Mouse (Mus musculus): ENCODE data around the gene Cebpg. TPM values are rescaled to one million over a fixed set of nuclear protein-coding genes. Genes with fewer than 3 reads are reported as not detected.

Cebpg gene
- polyA plus RNA-seq, 1 experiment = 32.3 TPM

DNA sequence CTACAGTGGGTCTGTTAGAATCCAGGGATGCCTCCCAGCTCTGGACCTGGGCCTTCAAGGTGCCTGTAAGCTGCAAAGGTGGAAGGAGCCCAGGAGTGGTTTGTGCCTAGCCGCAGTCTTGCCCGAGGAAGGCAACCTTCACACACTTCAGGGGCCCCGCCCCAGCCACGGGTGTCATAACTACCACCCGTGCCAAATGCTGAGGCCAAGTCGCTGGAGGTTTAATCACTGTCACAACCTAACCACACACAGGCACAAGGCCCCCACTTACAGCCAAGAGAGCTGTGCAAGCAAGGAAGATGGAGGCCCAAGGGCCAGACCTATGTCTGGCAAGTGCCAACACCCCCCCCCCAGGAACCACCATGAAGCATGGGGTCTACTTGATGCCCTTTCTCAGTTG lies 19.0 kb downstream of the Cebpg start:
- no peak for TF ChIP-seq GATA1 (IDR thresholded peaks at IDR 0.05; ENCODE audit: low read length)

DNA sequence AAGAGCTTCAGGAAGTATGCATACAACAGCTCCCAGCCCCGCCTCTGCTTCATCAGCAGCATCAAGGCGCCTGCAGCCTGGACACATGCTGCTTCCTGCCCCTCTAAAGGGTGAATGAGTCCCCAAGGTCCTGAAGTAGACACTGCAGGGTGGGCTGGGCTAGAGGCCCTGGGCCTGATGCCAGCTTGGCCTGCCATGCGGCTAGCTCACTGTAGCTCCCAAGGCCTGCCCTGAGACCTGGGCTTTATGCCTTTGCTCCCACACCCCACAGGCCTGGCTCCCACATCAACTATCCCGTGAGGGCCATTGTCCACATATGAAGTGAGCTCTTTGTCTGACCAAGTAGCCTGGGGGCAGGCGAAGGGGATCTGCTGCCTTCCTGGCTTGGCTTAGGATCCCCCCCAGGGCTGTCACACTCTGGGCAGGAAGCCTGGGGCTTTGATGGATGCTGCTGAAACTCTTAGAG lies 20.1 kb downstream of the Cebpg start:
- TF ChIP-seq GATA1 (IDR thresholded peaks at IDR 0.05; ENCODE audit: low read length) = no peak

DNA sequence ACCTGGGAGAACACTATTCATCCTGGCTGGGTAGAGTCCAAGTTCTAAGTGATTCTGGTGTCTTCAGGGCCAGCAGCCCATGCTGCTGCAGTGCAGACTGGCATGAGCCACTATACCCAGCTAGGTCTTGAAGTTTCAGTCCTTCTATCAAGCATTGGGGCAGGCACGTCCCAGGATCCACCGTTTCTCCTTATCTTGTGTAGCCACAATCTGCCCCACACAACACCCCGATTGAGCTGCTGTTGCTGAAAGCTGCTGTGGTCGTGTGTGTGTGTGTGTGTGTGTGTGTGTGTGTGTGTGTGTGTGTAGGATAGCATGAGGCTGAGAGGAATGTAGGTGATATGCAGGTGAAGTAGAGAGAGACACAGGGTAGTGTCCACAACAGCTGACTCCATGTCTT lies 20.8 kb downstream of the Cebpg start:
- no peak for TF ChIP-seq GATA1 (IDR thresholded peaks at IDR 0.05; ENCODE audit: low read length)

DNA sequence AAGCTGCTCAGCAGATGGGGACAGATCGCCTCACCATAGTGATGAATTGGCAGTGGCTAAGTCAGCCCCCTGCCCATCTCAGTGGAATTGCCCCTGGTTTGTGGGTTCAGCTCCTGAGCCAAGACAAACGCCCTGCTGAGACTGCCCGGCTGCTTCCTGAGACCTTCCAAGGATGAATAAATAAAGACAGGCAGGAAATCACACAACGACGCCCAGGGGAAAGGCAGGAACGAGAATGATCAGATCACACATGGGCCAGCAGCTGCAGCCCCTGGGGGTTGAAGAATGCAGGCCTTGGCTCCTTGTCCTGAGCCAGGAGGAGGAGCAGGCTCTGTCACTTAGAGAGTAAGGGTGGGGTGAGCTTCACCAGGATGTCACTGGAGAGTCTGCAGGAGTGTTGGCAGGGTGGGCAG lies 21.2 kb downstream of the Cebpg start:
- TF ChIP-seq GATA1 (IDR thresholded peaks at IDR 0.05; ENCODE audit: low read length) = no peak

DNA sequence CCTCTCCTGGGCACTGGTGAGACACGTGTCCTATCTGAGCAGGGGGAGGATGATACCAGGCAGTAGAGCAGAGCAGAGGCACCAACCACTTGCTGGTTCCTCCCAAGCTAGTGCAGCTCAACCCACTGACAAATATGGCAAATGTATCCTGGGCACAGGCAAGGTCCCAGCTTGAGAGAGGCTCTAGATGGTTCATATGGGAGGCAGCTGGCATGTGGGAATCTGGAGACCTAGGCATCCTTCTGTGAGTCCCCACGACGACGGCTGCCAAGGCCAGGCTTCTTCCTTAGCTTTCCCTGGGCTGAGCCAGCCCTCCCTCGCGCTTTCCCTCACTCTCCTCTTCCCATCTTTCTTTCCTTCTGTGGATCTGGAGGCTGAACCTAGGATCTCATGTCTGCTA lies 25.8 kb downstream of the Cebpg start:
- TF ChIP-seq GATA1 (IDR thresholded peaks at IDR 0.05; ENCODE audit: low read length) = no peak

DNA sequence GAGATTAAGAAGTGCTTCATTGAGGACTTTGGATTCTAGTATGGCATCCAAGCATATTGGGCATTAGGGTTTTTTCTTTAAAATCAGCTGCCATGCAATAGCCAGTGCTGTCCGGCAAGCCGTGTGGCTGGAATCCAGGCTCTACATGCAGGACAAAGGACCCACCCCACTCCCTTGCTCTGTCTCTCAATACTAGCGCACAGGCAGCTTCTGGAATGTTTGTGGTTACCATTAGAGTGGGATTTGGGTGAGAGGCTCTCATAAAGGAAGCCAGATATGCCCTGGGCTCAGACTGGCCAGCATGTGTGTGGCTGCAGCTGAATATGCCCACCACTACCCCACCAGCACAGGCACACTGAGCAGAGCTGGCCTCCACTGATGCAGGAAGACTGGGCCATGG lies 26.7 kb downstream of the Cebpg start:
- no peak for TF ChIP-seq GATA1 (IDR thresholded peaks at IDR 0.05; ENCODE audit: low read length)

DNA sequence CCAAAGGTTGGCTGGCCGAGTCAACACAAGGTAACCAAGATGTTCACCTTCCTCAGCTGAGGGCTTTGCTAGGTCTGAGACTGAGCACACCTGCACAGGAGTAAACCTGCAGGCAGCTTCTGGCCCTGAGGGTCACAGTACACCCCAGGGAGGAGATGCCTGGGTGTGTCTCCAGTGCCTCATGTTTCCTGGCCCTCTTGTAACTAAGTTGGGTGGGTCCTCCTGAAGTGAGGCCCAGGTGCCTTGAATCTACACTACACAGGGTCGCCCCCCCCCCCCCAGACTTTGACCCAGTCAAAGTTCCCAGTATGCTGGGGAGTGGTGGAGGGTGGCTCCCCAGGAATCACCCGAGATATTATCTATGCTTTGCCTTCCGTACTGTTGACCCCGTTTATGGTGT lies 27.1 kb downstream of the Cebpg start:
- TF ChIP-seq GATA1 (IDR thresholded peaks at IDR 0.05; ENCODE audit: low read length) = no peak

DNA sequence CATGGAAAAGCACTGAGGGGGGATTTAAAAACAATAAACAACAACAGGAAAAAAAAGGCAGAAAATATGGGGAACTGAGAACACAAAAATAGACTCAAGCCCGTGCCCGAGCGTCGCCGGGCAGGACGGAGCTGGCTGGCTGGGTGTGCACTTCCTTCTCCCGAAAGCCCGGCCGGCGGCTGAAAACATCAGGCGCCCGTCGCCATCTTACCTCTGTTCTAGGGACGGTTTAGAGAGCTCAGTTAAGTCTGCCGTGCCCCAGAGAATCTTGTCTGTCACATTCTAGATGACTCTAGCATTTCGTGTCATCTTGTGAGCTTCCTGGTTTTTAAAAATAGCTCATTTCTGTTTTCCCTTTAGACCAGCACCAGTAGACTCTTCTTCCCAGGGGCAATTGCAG lies 27.8 kb downstream of the Cebpg start:
- TF ChIP-seq GATA1 (IDR thresholded peaks at IDR 0.05; ENCODE audit: low read length) = no peak

DNA sequence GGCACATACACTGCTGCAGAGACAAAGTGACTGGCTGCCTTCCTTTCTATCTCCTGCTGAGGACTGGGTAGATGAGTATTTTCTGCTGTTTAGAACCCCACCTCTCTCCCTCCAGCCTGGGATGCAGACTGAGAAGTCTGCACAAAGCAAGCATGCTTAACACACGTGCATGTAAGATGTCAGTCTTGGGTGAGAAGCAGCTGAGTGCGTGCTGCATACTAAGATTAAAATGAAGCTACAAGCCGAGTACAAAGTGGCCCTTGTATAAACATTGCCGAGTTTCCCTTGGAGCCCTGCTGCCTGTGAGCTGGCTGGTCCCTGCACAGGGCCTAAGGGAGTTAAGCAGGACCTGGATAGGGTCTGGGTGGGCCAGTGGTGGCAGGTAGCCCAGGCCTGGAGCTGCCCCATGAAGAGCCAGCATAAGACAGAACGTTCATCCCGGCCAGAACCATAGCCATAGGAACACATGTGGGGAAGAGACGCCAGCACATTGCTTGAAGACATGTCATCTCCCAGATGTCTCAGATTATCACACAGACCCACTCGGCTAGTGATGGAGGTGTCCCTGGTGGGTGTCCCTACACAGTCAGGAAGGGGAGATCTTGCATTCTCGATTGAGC lies 28.5 kb downstream of the Cebpg start:
- no peak for TF ChIP-seq GATA1 (IDR thresholded peaks at IDR 0.05; ENCODE audit: low read length)

DNA sequence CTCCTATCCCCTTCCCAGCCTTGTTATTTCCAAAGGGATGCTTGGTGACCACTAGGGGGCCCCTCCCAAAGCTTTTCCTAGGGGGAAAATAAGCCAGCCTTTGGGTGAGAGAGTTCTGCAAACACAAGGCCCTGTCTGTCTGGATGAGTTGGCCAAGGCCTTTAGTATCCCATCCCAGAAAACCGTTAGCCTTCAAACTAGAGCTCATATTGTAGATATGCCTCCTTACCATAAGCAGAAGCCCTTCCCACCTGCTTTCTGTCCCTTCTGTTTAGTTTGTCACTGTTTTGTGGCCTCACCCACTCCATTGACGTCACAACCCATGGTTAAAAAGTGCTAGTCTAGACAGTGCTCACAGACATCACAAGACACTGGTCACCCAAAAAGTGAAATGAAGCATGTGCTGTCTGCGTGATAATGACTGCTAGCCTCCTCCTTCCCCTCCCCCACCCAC lies 29.5 kb downstream of the Cebpg start:
- no peak for TF ChIP-seq GATA1 (IDR thresholded peaks at IDR 0.05; ENCODE audit: low read length)

DNA sequence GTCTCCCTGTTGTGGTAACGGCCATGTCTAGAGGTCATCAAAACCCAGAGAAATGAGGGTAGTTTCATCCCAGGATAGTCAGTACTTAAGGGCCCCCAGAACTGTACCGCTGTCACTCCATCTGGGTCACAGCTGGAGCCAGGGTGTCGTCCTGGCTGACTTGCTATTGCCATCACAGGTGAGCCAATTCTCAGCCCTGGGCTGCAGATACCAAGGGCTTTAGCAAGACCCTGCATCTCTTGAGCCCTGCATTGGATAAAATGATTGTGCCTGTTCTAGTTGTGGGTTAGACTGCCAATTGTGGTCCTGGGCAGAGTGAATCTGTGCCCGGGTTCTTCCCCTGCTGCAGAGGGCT lies 30.1 kb downstream of the Cebpg start:
- no peak for TF ChIP-seq GATA1 (IDR thresholded peaks at IDR 0.05; ENCODE audit: low read length)

DNA sequence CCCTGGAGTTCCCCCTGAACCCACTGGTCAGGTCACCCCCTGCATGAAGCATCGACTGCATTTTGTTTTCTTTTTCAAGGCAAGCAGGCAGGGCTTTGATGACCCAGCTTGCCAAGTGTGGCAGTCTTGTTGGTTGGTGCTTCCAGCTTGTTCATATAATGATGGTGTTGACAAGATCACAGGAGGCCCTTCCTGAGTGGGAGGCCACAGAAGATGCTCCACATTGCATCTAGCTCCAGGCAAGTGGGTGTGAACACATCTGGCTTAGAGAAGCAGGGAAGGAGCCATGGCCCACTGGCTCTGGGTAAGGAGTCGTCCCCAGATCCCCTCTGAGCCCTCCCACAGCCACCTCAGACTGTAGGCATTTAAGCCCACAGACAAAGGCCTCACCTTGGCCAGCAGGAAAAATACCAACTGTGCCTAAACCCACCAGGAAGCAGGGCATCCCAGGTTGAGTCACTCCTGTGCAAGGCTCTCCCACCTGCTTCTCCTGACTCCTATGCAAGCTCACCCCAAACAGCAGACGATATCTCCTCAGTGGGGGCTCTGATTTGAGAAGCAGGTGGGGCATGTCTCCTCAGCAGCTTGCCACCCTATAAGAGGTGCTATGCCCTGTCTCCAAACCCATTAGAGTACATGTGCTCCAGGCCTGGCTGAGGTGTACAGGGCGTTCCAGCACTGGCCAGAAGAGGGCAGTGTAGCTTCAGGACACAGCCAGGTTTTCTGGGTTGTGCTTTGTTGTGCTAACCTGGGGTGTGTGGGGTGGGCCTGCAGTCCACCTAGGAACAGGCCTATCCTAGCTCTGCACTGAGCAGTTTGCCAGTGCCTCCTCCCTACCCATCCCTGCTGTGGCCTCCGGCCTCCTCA lies 30.7 kb downstream of the Cebpg start:
- TF ChIP-seq GATA1 (IDR thresholded peaks at IDR 0.05; ENCODE audit: low read length) = no peak

DNA sequence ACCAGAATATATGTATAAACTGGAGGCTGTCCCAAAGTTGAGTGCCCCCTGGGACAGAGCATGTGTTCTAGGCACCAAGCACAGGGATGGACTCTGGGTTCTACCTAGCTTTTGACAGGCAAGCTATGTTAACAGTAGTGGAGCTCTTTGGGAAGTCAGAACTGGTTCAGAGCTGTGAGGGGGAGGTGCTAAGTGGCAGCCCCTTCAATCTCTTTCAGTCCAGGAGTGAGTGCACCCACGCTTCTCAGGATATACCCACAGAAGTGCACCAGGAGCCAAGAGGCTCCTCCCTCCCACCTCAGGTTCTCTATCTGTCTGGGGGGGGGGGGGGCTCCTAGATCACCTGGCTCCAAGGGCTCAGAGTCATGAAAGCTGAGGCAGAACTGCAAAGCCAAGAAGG lies 31.9 kb downstream of the Cebpg start:
- no peak for TF ChIP-seq GATA1 (IDR thresholded peaks at IDR 0.05; ENCODE audit: low read length)

DNA sequence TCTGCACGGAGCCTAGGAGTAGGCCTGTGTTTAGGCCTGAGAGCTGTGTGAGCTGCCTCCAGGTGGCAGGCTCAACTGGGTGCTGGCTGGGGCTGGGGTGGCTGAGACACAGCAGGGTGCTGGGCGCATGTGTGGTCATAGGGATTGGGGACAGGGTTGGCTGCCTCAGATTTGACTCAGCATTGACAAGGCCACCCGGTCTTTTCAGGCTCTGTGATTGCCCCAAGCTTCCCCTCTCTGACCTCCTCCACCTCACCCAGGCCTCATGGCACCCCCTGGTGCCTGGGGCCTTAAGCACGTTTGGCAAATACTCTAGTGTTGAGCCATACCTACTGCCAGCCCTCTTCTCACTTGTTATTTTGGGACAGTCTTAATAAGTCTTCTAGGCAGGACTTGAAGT lies 33.1 kb downstream of the Cebpg start:
- no peak for TF ChIP-seq GATA1 (IDR thresholded peaks at IDR 0.05; ENCODE audit: low read length)

DNA sequence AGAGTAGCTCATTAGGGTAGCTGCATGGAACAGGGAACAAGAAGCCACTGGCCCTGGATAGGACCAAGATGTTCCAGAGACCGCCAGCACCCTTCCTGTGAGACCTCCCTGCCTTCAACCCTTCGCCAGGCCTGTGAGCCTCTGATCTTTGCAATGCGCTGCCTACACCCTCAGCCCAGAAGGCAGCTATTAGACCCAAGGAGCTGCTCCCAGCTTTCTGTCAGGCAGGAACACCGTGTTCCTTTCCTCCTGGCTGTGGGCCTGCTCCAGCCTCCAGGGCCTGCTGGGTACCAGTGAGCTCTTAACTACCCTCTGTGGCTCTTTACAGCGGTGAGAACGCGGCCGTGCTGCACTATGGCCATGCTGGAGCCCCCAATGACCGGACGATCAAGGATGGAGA lies 35.0 kb downstream of the Cebpg start:
- no peak for TF ChIP-seq GATA1 (IDR thresholded peaks at IDR 0.05; ENCODE audit: low read length)

DNA sequence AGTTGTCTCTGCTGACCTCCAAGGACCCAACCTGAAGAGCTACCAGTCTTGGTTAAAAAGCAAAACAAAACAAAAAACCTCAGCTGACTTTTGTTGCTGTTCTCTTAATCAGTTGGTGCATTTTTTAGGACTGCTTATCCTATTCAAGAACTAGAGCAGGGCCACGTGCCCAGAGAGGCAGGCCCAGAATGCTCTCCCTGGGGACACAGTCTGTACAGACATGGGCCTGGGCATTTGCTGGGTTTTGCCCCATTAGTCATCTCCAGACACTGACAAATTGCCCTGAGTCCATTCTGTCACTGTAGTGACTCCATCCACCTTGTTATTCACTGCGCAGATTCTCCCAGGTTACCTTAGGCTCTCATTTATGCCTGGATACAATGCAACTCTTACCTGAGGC lies 41.1 kb downstream of the Cebpg start:
- TF ChIP-seq GATA1 (IDR thresholded peaks at IDR 0.05; ENCODE audit: low read length) = no peak

DNA sequence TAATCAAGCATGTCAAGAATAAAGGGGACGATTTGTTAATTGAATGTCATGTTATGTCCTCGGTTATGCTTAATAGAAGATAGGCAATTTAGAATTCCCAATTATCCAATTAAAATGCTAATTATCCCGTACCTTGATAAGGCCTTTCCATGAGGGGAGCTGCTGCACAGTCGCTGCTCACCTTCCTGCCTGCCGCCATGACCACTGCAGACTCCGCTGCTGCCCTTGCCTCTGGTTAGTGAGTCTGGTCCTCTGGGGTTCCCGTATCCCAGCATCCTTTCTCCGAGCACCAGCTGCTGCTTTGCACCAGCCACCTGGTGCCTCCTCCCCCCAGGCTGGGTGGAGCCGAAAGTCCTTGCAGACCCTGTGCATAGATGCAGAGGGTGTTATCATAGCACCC lies 43.1 kb downstream of the Cebpg start:
- TF ChIP-seq GATA1 (IDR thresholded peaks at IDR 0.05; ENCODE audit: low read length) = no peak
